Comparison of ENCODE assay signal across 10 mouse cellular contexts in genomic region chr6:124719354-124719978, GRCm38 (mm10). TPM values are rescaled to one million over a fixed set of nuclear protein-coding genes. Genes with fewer than 3 reads are reported as not detected.
DNase-seq lines count a peak whose midpoint lies in the region; ATAC-seq and TF ChIP-seq lines count a peak whose summit lies in the region.
"Had no signal": no experiment of that assay in that cellular context is flagged by ENCODE, and none has a peak within 500 bp of the region (broad histone marks: within the 10 kb centered on the region; RNA-seq: fewer than 3 reads in every experiment).

No protein-coding gene starts in this region.

- peak overlapping the region; percentile 32; the same call in 1 of the 2 replicates for H3K27ac ChIP-seq in heart, embryonic 16.5 days (ENCODE audit: low read length)
- H3K27ac ChIP-seq in embryonic facial prominence, embryonic 11.5 days (replicated peaks; ENCODE audit: low read depth, low read length) = no peak overlapping the region
- H3K27ac ChIP-seq in limb, embryonic 15.5 days = peak overlapping the region; percentile 48; the same call in 1 of the 2 replicates
- H3K27ac ChIP-seq in midbrain, postnatal 0 days (ENCODE audit: low read depth, low read length) = no peak overlapping the region
- H3K27ac ChIP-seq: neural tube, embryonic 12.5 days had no signal

- H3K4me2 ChIP-seq in heart, embryonic 16.5 days (ENCODE audit: low read depth, low read length) = peak overlapping the region; percentile 10; the same call in 1 of the 2 replicates
- H3K4me2 ChIP-seq in embryonic facial prominence, embryonic 11.5 days (ENCODE audit: low read depth, low read length) = peak overlapping the region; percentile 16; the same call in 1 of the 2 replicates
- H3K4me2 ChIP-seq in limb, embryonic 15.5 days = peak overlapping the region; percentile 17
- H3K4me2 ChIP-seq in midbrain, postnatal 0 days (ENCODE audit: low read depth, low read length, poor library complexity, severe bottlenecking) = no peak overlapping the region
- H3K4me2 ChIP-seq: neural tube, embryonic 12.5 days had no signal

- no peaks in the 10 kb centered on the region for H3K9me3 ChIP-seq in heart, embryonic 16.5 days (replicated peaks; ENCODE audit: control insufficient read depth, low read length)
- H3K9me3 ChIP-seq in E14TG2a.4 (ENCODE audit: low read length) = no peaks in the 10 kb centered on the region
- no peaks in the 10 kb centered on the region for H3K9me3 ChIP-seq in embryonic facial prominence, embryonic 11.5 days (replicated peaks; ENCODE audit: control insufficient read depth, low read length)
- no peaks in the 10 kb centered on the region for H3K9me3 ChIP-seq in limb, embryonic 15.5 days
- no peaks in the 10 kb centered on the region for H3K9me3 ChIP-seq in midbrain, postnatal 0 days (ENCODE audit: low read length)
- H3K9me3 ChIP-seq: neural tube, embryonic 12.5 days had no signal

- no peak for TF ChIP-seq CTCF in E14TG2a.4 (conservative IDR thresholded peaks at IDR 0.05; ENCODE audit: low read length)
- no peak for TF ChIP-seq CTCF in midbrain, postnatal 0 days (IDR thresholded peaks at IDR 0.05)

- peaks cover 2% of the 10 kb centered on the region; the same call in 1 of the 2 replicates for H3K4me1 ChIP-seq in heart, embryonic 16.5 days (ENCODE audit: control insufficient read depth, insufficient read depth, low read length)
- H3K4me1 ChIP-seq in E14TG2a.4 (replicated peaks; ENCODE audit: low read depth, low read length) = peaks cover 79% of the 10 kb centered on the region
- H3K4me1 ChIP-seq in embryonic facial prominence, embryonic 11.5 days (ENCODE audit: control insufficient read depth, insufficient read depth, low read length) = no peaks in the 10 kb centered on the region
- peaks cover 7% of the 10 kb centered on the region; the same call in 1 of the 2 replicates for H3K4me1 ChIP-seq in limb, embryonic 15.5 days
- no peaks in the 10 kb centered on the region for H3K4me1 ChIP-seq in midbrain, postnatal 0 days (ENCODE audit: insufficient read depth, low read length)
- H3K4me1 ChIP-seq: neural tube, embryonic 12.5 days had no signal

- no peak for ATAC-seq in heart, embryonic 16.5 days (replicated peaks; ENCODE audit: extremely low read depth, insufficient read depth, low FRiP score)
- ATAC-seq in embryonic facial prominence, embryonic 11.5 days (replicated peaks; ENCODE audit: insufficient number of reproducible peaks, low FRiP score, low TSS enrichment, low read depth) = no peak
- ATAC-seq in limb, embryonic 15.5 days (ENCODE audit: insufficient number of reproducible peaks, low FRiP score, low TSS enrichment, low read depth) = no peak
- no peak for ATAC-seq in midbrain, postnatal 0 days (ENCODE audit: low FRiP score)

- H3K9ac ChIP-seq in heart, embryonic 16.5 days (ENCODE audit: low read length) = peak overlapping the region; percentile 41
- peak overlapping the region; percentile 34; the same call in 1 of the 2 replicates for H3K9ac ChIP-seq in embryonic facial prominence, embryonic 11.5 days (replicated peaks; ENCODE audit: low read length)
- H3K9ac ChIP-seq in limb, embryonic 15.5 days = peak overlapping the region; percentile 5; the same call in 1 of the 2 replicates
- no peak overlapping the region for H3K9ac ChIP-seq in midbrain, postnatal 0 days (replicated peaks; ENCODE audit: low read length, poor library complexity, severe bottlenecking)
- H3K9ac ChIP-seq: neural tube, embryonic 12.5 days had no signal

- peak overlapping the region; percentile 27; the same call in 1 of the 2 replicates for H3K4me3 ChIP-seq in heart, embryonic 16.5 days (ENCODE audit: low read length)
- peak overlapping the region; percentile 78 for H3K4me3 ChIP-seq in E14TG2a.4 (replicated peaks; ENCODE audit: low read length)
- peak overlapping the region; percentile 14; the same call in 1 of the 2 replicates for H3K4me3 ChIP-seq in embryonic facial prominence, embryonic 11.5 days (ENCODE audit: low read depth, low read length)
- peak overlapping the region; percentile 34; the same call in 1 of the 2 replicates for H3K4me3 ChIP-seq in limb, embryonic 15.5 days
- no peak overlapping the region for H3K4me3 ChIP-seq in midbrain, postnatal 0 days (ENCODE audit: low read depth, low read length)
- H3K4me3 ChIP-seq: neural tube, embryonic 12.5 days had no signal

- WGBS in heart, embryonic 16.5 days = 49% methylated on average over 7 of the region's 7 CpGs
- WGBS in embryonic facial prominence, embryonic 11.5 days = 73% methylated on average over 7 of the region's 7 CpGs
- WGBS in limb, embryonic 15.5 days = 59% methylated on average over 7 of the region's 7 CpGs
- WGBS in midbrain, postnatal 0 days = 79% methylated on average over 7 of the region's 7 CpGs

- no peak for DNase-seq in heart, adult 8-10 months (ENCODE audit: low spot score)
- no peak for DNase-seq in embryonic facial prominence, embryonic 11.5 days (ENCODE audit: low spot score)
- no peak for DNase-seq in gastrocnemius, adult 18-20 months (ENCODE audit: low spot score)
- no peak for DNase-seq in cerebellum, postnatal 4 days (ENCODE audit: low spot score in 2 of 2)
- DNase-seq in midbrain, postnatal 0 days (ENCODE audit: low spot score) = no peak
- DNase-seq: adrenal gland, postnatal 36 days had no signal

- H3K36me3 ChIP-seq in heart, embryonic 16.5 days (ENCODE audit: control insufficient read depth, insufficient read depth) = peaks cover 29% of the 10 kb centered on the region
- H3K36me3 ChIP-seq in E14TG2a.4 (ENCODE audit: insufficient read depth, low read length) = peaks cover 66% of the 10 kb centered on the region
- peaks cover 7% of the 10 kb centered on the region for H3K36me3 ChIP-seq in embryonic facial prominence, embryonic 11.5 days (replicated peaks; ENCODE audit: control insufficient read depth, insufficient read depth, low read depth, low read length)
- peaks cover 34% of the 10 kb centered on the region for H3K36me3 ChIP-seq in limb, embryonic 15.5 days
- peaks cover 21% of the 10 kb centered on the region for H3K36me3 ChIP-seq in midbrain, postnatal 0 days (ENCODE audit: insufficient read depth, low read length)

- H3K27me3 ChIP-seq in heart, embryonic 16.5 days (ENCODE audit: control insufficient read depth, insufficient read depth, low read length) = no peaks in the 10 kb centered on the region
- H3K27me3 ChIP-seq in E14TG2a.4 (ENCODE audit: insufficient read depth, low read length) = no peaks in the 10 kb centered on the region
- H3K27me3 ChIP-seq in embryonic facial prominence, embryonic 11.5 days (ENCODE audit: control insufficient read depth, insufficient read depth, low read length) = no peaks in the 10 kb centered on the region
- no peaks in the 10 kb centered on the region for H3K27me3 ChIP-seq in limb, embryonic 15.5 days
- H3K27me3 ChIP-seq in midbrain, postnatal 0 days (ENCODE audit: insufficient read depth, low read length) = no peaks in the 10 kb centered on the region
- H3K27me3 ChIP-seq: neural tube, embryonic 12.5 days had no signal

RNA-seq across cellular contexts. Expression of gene Phb2, which starts 7.3 kb away (rescaled TPM):
- 347 and 355 TPM in 2 replicates for polyA plus RNA-seq in heart, embryonic 16.5 days (2015; fragmentation: Nextera tagmentation; extraction: Ambion mirVana)
- total RNA-seq in heart, adult 8-10 months (2022) = 100 to 1,000 TPM; 251 to 296 (median 279) TPM
- polyA plus RNA-seq in embryonic facial prominence, embryonic 11.5 days (2014; fragmentation: Nextera tagmentation; extraction: Ambion mirVana) = 371 and 375 TPM in 2 replicates
- 285 and 312 TPM in 2 replicates for polyA plus RNA-seq in limb, embryonic 15.5 days (2015; fragmentation: Nextera tagmentation; extraction: Ambion mirVana)
- total RNA-seq in gastrocnemius, adult 18-20 months (2021) = 100 to 1,000 TPM; 134 to 155 TPM
- total RNA-seq in midbrain, postnatal 0 days (2014; rRNA removed) = 197 and 230 TPM in 2 replicates
- 265 and 269 TPM in 2 replicates for polyA plus RNA-seq in midbrain, postnatal 0 days (2015; fragmentation: Nextera tagmentation; extraction: Ambion mirVana)

RNA-seq across cellular contexts. Expression of gene Emg1, which starts 7.5 kb away (rescaled TPM):
- polyA plus RNA-seq in heart, embryonic 16.5 days (2015; fragmentation: Nextera tagmentation; extraction: Ambion mirVana) = 125 and 133 TPM in 2 replicates
- total RNA-seq in heart, adult 8-10 months (2022) = 10 to 100 TPM; 64.4 to 81.5 (median 73.0) TPM
- polyA plus RNA-seq in embryonic facial prominence, embryonic 11.5 days (2014; fragmentation: Nextera tagmentation; extraction: Ambion mirVana) = 251 and 254 TPM in 2 replicates
- 164 and 183 TPM in 2 replicates for polyA plus RNA-seq in limb, embryonic 15.5 days (2015; fragmentation: Nextera tagmentation; extraction: Ambion mirVana)
- 10 to 100 TPM; 58.4 to 60.4 TPM for total RNA-seq in gastrocnemius, adult 18-20 months (2021)
- 75.6 and 99.9 TPM in 2 replicates for total RNA-seq in midbrain, postnatal 0 days (2014; rRNA removed)
- 87.2 and 89.8 TPM in 2 replicates for polyA plus RNA-seq in midbrain, postnatal 0 days (2015; fragmentation: Nextera tagmentation; extraction: Ambion mirVana)

RNA-seq across cellular contexts. Expression of gene Ptpn6, which starts 19.0 kb away (rescaled TPM):
- polyA plus RNA-seq in heart, embryonic 16.5 days (2015; fragmentation: Nextera tagmentation; extraction: Ambion mirVana) = 14.6 and 31.3 TPM in 2 replicates
- total RNA-seq in heart, adult 8-10 months (2022) = 1 to 10 TPM; 2.0 to 5.7 (median 3.1) TPM
- polyA plus RNA-seq in embryonic facial prominence, embryonic 11.5 days (2014; fragmentation: Nextera tagmentation; extraction: Ambion mirVana) = 6.0 and 11.2 TPM in 2 replicates
- polyA plus RNA-seq in limb, embryonic 15.5 days (2015; fragmentation: Nextera tagmentation; extraction: Ambion mirVana) = 17.4 and 17.8 TPM in 2 replicates
- 1 to 10 TPM in 1 of 2 experiments, under 1 TPM in 1; 0.90 to 1.1 TPM for total RNA-seq in gastrocnemius, adult 18-20 months (2021)
- total RNA-seq in midbrain, postnatal 0 days (2014; rRNA removed) = 2.3 and 3.4 TPM in 2 replicates
- 3.2 and 4.0 TPM in 2 replicates for polyA plus RNA-seq in midbrain, postnatal 0 days (2015; fragmentation: Nextera tagmentation; extraction: Ambion mirVana)

RNA-seq across cellular contexts. Expression of gene Grcc10, which starts 21.7 kb away (rescaled TPM):
- 429 and 447 TPM in 2 replicates for polyA plus RNA-seq in heart, embryonic 16.5 days (2015; fragmentation: Nextera tagmentation; extraction: Ambion mirVana)
- 100 to 1,000 TPM; 286 to 318 (median 310) TPM for total RNA-seq in heart, adult 8-10 months (2022)
- 518 and 553 TPM in 2 replicates for polyA plus RNA-seq in embryonic facial prominence, embryonic 11.5 days (2014; fragmentation: Nextera tagmentation; extraction: Ambion mirVana)
- 356 and 402 TPM in 2 replicates for polyA plus RNA-seq in limb, embryonic 15.5 days (2015; fragmentation: Nextera tagmentation; extraction: Ambion mirVana)
- total RNA-seq in gastrocnemius, adult 18-20 months (2021) = 100 to 1,000 TPM; 162 TPM
- 244 and 246 TPM in 2 replicates for total RNA-seq in midbrain, postnatal 0 days (2014; rRNA removed)
- 710 and 723 TPM in 2 replicates for polyA plus RNA-seq in midbrain, postnatal 0 days (2015; fragmentation: Nextera tagmentation; extraction: Ambion mirVana)

RNA-seq across cellular contexts. Expression of gene Gm45234, which starts 36.4 kb away (rescaled TPM):
- not detected in 2 replicates for polyA plus RNA-seq in heart, embryonic 16.5 days (2015; fragmentation: Nextera tagmentation; extraction: Ambion mirVana)
- total RNA-seq in heart, adult 8-10 months (2022) = under 1 TPM in 1 of 4 experiments, not detected in 3; 0.41 TPM
- not detected in 2 replicates for polyA plus RNA-seq in embryonic facial prominence, embryonic 11.5 days (2014; fragmentation: Nextera tagmentation; extraction: Ambion mirVana)
- 0.10 TPM in 1 of 2 replicates, not detected in the other for polyA plus RNA-seq in limb, embryonic 15.5 days (2015; fragmentation: Nextera tagmentation; extraction: Ambion mirVana)
- total RNA-seq in gastrocnemius, adult 18-20 months (2021) = not detected
- total RNA-seq in midbrain, postnatal 0 days (2014; rRNA removed) = not detected in 2 replicates
- polyA plus RNA-seq in midbrain, postnatal 0 days (2015; fragmentation: Nextera tagmentation; extraction: Ambion mirVana) = not detected in 2 replicates
- polyA plus RNA-seq: neural tube, embryonic 12.5 days had no signal

Comparison
In these comparisons a context has a peak if more than half of its experiments do, and no peak if none do; other contexts are left out.
1. H3K27ac ChIP-seq: peak in heart, embryonic 16.5 days (single experiment) and limb, embryonic 15.5 days (single experiment); none in embryonic facial prominence, embryonic 11.5 days (single experiment) and midbrain, postnatal 0 days (single experiment).